Mouse (Mus musculus): Measurements from ENCODE around the gene Mfap4.

Mfap4 gene

GRCm38 (mm10) chr11:61484613-61485540 lies at the start of gene Mfap4:
TSS of gene Mfap4 (plus strand) at chr11:61485431.
- in situ Hi-C loops (cut with MseI, MboI), result no loop called here

- in situ Hi-C loops (cut with MseI, MboI), result no loop called here
Observed at GRCm38 (mm10) chr11:61436298-61436697, 48.9 kb upstream of the Mfap4 start.

GRCm38 (mm10) chr11:61439170-61439569 lies 46.1 kb upstream of the Mfap4 start:
- in situ Hi-C loops (cut with MseI, MboI), result no loop called here

- in situ Hi-C loops (cut with MseI, MboI), result no loop called here
Observed at GRCm38 (mm10) chr11:61440416-61440815, 44.8 kb upstream of the Mfap4 start.

GRCm38 (mm10) chr11:61441670-61442069 lies 43.6 kb upstream of the Mfap4 start:
- in situ Hi-C loops (cut with MseI, MboI), result no loop called here

GRCm38 (mm10) chr11:61443807-61444206 lies 41.4 kb upstream of the Mfap4 start:
- in situ Hi-C loops (cut with MseI, MboI), result no loop called here

- in situ Hi-C loops (cut with MseI, MboI), result no loop called here
Observed at GRCm38 (mm10) chr11:61447296-61447695, 37.9 kb upstream of the Mfap4 start.

GRCm38 (mm10) chr11:61448041-61448440 lies 37.2 kb upstream of the Mfap4 start:
- in situ Hi-C loops (cut with MseI, MboI), result no loop called here

- in situ Hi-C loops (cut with MseI, MboI), result no loop called here
Observed at GRCm38 (mm10) chr11:61448599-61449225, 36.5 kb upstream of the Mfap4 start.

GRCm38 (mm10) chr11:61449499-61450292 lies 35.5 kb upstream of the Mfap4 start:
- in situ Hi-C loops (cut with MseI, MboI), result no loop called here

- in situ Hi-C loops (cut with MseI, MboI), result no loop called here
Observed at GRCm38 (mm10) chr11:61464071-61464470, 21.2 kb upstream of the Mfap4 start.

- in situ Hi-C loops (cut with MseI, MboI), result no loop called here
Observed at GRCm38 (mm10) chr11:61465422-61465821, 19.8 kb upstream of the Mfap4 start.

- in situ Hi-C loops (cut with MseI, MboI), result no loop called here
Observed at GRCm38 (mm10) chr11:61468534-61468933, 16.7 kb upstream of the Mfap4 start.

GRCm38 (mm10) chr11:61469317-61469917 lies 15.8 kb upstream of the Mfap4 start:
- in situ Hi-C loops (cut with MseI, MboI), result no loop called here

GRCm38 (mm10) chr11:61470880-61471279 lies 14.4 kb upstream of the Mfap4 start:
- in situ Hi-C loops (cut with MseI, MboI), result no loop called here

GRCm38 (mm10) chr11:61473630-61474029 lies 11.6 kb upstream of the Mfap4 start:
- in situ Hi-C loops (cut with MseI, MboI), result no loop called here

GRCm38 (mm10) chr11:61476786-61477382 lies 8.3 kb upstream of the Mfap4 start:
- in situ Hi-C loops (cut with MseI, MboI), result no loop called here

GRCm38 (mm10) chr11:61477566-61478508 lies 7.4 kb upstream of the Mfap4 start:
- in situ Hi-C loops (cut with MseI, MboI), result no loop called here

- in situ Hi-C loops (cut with MseI, MboI), result no loop called here
Observed at GRCm38 (mm10) chr11:61478788-61479187, 6.4 kb upstream of the Mfap4 start.

Data from mouse trophoblast stem cell (cell line).